Mouse (Mus musculus): ENCODE data around the gene Spata32. TPM values are rescaled to one million over a fixed set of nuclear protein-coding genes. Genes with fewer than 3 reads are reported as not detected.

The Spata32 gene
- not detected for polyA plus RNA-seq (2017; shearing (Covaris generic))

GRCm38 (mm10) chr11:103217790-103218516 lies at the start of gene Spata32:
TSS of gene Spata32 (minus strand) at chr11:103218432.
- ATAC-seq, result peak; percentile 89

GRCm38 (mm10) chr11:103267346-103268219 lies 49.4 kb upstream of the Spata32 start, which contains the start of gene Map3k14:
TSS of gene Map3k14 (minus strand) at chr11:103267472.
- ATAC-seq, result peak; percentile 84

DNA sequence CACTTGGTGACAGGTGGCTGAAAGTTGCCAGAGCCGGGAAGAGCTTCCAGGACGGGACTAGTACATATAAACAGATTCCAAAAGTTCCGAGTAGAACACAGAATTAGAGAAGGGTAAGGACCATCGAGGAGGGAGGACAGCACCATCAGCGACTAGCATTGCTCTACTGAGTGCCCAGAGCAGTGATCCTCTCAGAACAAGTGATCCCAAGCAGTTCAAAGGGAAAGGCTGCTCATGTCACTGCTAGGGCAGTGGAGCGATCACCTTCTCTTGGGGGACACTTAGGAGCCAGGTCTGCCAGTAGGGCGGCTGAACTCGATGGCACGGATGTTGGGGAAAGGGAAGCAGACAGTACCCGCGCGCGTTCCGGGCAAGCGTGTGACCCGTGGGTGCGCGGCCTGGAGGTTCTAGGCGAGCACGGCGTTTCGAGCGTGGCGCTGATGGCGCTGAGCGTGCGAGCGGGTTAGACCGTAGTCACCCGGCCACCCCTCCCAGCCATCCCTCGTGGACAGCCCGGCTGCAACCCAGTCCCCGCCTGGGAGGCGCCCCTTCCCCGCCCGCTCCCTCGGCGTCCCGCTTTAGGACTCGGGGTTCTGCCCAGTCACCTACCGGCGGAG lies 48.6 kb upstream of the Spata32 start:
- ATAC-seq, result peak; percentile 3

- ATAC-seq, result peak; percentile 30
These were observed 47.6 kb upstream of the Spata32 start for GRCm38 (mm10) chr11:103265856-103266255.

DNA sequence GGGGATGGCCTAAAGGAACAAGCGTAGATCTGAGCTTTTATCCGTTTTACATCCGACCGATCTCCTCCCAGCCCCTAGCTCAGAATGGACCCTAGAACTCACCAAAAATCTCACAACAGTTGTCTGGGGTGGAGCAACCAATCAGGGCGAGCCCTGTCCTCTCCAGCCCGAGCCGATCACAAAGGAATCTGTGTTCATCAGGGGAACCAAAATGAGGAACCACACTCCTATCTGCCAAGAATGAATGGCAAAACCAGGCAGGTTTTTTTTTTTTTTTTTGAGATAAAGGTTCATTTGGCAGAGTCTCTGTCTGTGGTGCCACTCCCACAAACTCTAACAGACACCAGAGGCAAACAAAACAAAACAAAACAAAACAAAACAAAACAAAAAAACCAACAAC lies 47.0 kb upstream of the Spata32 start:
- no peak for ATAC-seq

DNA sequence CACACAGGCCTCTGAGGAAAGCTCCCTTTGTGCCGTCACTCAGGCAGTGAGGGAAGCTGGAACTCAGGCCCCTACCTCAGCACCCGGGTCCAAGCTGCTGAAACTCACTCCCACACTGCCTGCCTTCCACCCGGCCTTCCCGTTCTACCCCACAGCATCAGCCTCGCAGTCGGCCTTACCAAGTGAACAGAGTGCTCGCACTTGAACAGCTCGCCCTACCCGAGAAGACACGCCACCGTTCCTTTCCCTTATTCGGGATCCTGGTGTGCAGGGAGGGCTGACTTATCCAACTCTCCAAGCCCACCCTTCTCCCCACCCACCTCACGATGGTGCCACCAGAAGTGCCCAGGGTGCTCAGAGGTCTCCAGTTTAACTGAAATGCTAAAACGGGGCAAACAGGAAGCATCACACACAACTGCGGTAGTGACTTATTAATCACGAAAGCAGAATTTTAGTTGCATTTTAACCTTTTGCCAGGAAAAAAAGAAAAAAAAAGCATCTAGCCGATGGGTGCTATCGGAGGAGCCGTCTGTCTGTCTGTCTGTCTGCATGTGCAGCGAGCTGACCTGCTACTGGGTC lies 46.3 kb upstream of the Spata32 start:
- no peak for ATAC-seq

DNA sequence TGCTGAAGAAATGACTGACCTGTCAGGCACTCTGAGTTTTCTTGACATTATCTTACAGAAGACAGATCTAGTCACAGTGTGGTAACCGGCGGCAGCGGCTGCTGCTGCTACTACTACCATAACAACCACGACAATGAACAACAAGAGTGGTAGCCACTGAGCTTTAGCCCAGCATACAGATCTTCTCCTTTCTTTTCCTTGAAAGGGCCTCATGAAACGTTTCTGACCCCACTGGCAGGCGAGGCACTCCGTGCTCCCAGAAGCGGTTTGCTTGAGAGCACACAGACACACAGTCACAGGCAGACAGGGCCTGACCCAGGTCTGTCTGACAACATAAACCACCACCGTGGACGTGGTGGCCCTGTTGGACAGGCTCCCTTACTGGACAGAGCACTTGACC lies 45.3 kb upstream of the Spata32 start:
- ATAC-seq, result no peak

DNA sequence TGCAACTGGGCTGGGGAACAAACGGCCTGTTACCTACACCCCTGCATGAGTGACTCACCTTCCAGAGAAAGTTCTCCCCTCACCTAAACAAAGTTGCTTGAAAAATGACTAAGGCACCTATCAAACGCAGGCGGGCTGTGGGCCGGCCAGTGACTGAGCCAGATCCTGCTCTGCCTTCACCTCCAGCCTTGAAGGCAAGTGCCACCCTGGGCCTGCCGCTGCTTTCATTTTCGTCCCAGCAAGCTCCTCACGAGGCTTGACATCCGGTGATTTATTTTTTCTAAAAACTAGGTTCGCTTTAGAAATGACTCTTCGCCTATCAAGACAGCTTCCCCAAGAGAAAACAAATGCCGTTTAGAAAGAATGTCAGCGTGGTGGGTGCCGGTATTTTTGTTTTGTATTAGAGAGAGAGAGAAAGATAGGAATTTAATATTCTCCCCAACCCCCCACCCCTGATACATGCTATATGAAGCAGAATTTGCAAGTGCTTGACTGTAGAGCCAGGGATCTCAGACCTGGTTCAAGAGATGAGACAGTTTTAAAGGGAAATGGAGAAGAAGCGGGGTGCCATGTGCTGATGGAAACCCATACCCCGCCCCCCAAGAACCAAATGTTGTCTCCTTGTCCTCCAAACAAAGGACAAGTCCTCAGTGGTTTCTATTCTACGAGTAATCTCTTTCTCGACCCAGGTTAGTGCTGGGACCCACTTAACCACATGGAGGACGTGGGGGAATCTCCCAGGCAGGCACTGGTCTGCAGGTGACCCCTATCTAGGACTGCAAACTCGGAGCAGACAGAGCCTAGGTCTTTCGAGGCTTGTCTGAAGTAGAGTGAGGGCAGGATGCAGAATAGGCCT lies 44.4 kb upstream of the Spata32 start:
- peak; percentile 59 for ATAC-seq

DNA sequence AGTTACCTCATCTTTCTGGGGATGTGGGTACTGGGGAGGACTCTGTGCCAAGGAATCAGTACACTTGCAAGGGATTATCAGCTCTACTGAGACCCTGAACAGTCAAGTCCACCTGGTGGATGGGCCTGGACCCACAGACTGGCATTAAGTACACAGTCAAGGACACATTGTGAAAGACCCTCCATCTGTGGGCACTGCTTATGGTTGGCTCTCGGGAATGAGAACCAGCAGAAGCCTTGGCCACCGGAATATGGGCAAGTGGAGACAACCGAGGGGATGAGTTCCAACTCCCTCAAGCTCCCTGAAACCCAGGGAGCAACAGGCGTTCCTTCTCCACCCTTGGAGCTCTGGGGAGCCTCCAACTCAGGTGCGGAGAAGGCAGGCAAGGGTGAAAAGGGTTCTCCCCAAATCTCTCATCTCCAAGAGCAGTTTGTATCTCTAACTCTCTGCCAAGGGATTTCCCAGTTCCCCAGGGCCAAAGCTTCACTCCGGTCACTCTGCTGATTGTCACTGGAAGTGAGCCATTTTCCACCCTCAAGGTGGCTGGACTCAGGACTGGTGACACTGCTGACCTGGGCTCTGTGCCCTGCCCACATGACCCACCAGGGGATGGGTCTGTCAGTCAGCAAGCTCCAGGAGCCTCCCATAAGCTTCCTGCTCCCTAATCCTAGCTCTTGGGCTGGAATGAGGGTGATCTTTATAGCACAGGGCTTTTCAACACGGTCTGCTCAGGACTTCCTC lies 43.6 kb upstream of the Spata32 start:
- no peak for ATAC-seq

DNA sequence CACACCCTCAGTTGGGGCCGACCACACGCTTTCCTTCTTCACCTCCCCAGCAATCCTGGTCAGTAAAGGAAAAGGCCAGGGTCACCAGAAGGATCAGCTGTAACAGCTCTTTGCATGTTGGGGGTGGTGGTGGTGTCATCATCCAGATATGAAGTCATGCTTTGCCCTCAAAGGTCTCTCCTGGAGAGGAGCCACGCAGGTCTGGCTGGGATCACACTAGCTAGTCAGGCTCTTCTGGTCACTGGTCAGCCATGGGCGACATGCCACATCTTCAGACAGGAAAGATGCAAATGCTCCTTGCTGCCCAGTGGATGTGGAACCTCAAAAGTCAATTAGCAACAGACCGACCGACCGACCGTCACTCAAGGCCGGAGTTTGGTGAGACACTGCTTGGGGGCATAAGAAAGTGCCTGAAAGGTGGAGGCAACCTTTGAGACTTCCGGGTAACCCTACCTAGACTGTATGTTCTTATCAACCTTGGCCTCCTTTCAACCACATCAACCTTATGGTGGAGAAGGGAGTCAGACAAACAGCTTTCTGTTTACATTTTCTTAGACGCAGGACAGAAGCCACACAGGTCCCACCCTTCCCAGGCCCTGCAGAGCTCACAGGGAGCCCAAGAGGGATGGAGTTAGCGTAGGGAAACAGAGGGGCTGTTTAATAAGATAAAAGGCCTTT lies 42.4 kb upstream of the Spata32 start:
- no peak for ATAC-seq

DNA sequence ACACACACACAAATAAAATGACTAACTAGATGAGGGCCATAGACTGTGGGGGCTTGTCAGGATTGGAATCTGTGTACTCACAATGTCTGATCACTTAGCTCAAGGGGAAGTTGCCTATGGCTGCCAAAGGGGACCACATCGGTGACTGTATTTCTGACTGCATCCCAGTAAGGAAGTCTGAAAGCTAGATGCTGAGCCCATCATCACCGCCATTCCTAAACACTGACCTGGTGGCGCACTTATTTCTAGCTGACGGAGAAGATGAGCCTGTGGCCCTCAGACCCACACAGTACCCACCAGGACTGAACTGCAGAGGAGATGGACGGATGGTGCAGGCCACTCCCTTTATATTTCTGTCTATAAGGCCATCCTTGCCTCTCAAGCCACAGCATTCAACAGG lies 41.8 kb upstream of the Spata32 start:
- no peak for ATAC-seq

DNA sequence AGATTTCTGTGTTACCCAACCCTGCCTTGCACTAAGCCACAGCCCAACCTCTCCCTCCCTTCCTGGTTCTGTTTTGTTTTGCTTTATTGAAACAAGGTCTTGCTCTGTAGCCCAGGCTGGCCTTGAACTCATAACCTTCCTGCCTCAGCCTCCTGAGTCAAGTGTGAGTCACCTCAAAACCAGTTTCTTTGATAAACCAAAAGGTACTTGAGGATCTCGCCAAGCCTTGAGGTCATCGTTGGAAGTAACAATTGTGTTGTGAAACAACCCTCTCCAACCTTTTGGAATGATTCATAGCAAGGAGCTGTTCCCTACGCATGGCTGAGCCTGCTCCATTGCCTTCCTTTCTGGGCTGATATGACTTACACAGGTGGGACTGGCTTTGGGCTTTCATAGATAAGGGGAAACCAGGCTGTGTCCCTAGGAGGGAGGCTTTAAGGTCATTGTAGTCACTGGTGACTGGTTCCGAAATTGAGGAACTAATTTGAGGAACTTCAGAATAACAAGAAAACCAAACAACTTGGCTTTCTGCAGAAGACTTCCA lies 39.8 kb upstream of the Spata32 start:
- ATAC-seq, result no peak

DNA sequence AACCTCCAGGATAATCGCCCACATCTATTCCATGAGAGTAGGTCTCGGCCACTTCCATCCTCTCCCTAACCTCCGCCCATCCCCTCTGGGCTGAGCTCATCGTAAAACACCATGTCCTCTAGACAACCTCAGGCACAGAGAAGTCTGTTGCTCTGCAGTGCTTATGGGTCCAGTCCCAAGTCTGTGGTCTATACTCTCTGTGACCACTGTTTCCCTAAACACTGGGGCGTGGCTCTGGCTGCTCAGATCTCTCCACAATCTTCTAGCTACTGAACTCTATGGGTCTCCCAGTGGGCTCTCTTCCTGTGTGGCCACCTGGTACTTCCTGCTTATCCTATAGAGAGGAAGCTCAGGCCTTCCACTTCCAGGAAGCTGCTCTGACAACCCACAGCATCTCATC lies 35.4 kb upstream of the Spata32 start:
- no peak for ATAC-seq

DNA sequence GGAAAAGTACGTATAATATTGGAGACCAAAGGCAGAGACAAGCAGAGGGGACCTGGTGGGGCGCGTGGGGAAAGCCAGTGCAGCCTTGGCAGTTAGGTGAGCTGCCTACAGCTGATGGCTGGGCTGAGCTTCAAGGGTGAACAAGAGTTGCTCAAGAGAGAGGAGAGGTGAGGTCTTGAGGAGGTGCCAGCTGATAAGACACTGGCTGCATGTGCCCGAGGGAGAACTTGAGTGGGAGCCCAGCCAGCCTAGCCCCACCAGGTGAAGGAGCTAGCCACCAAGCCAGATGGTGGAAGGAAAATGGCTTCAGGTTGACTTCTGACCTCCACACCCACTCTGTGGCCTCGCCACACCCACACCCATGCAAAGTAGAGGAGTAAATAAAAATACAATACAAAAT lies 34.1 kb upstream of the Spata32 start:
- no peak for ATAC-seq

- no peak for ATAC-seq
These were observed 32.1 kb upstream of the Spata32 start for GRCm38 (mm10) chr11:103250324-103250723.

- ATAC-seq, result no peak
These were observed 31.3 kb upstream of the Spata32 start for GRCm38 (mm10) chr11:103249509-103249908.

- no peak for ATAC-seq
These were observed 30.6 kb upstream of the Spata32 start for GRCm38 (mm10) chr11:103248837-103249236.

GRCm38 (mm10) chr11:103247504-103248177 lies 29.4 kb upstream of the Spata32 start:
- no peak for ATAC-seq

DNA sequence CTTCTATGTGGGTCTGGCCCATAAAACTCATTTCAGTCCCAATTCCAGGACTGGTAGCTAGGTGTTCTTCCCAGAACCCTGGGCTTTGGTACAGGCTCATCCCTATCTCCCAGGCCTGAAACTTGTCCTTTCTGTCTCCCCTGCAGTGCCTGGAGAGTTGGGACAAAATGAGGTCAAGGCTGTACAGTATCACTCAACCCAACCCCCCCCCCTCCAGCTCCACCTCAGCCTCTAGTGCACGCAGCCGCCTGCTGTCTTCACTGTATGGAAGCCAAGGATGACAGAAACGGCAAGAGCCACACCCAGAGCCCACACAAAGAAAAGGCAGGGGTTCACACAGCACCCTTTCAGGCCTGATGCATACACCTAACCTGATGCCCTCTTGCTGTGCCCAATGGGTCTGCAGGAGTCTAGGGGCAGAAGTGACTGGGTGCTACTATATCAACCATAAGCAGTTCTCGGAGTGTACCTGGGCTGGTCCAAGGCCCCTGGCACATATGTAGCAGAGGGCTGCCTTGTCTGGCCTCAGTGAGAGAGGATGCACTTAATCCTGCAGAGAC lies 28.6 kb upstream of the Spata32 start:
- ATAC-seq, result no peak
